Mouse (Mus musculus) thymus, adult 2 months (tissue): ENCODE results near the gene Csta1.

Source experiments
- CTCF ChIP-seq: fragments of 200-500 bp; IDR thresholded peaks from 2 replicates; pipeline ENCODE4 v1.5.1; 2012; ENCODE audit warnings: mild to moderate bottlenecking, control low read depth, low read length, moderate library complexity, borderline replicate concordance; ENCODE audit not compliant: control insufficient read depth, poor library complexity, insufficient read depth; ENCODE audit errors: extremely low read depth
- POLR2A ChIP-seq: fragments of 200-500 bp; IDR thresholded peaks from 2 replicates; pipeline ENCODE4 v1.6.1; 2012; ENCODE audit warnings: mild to moderate bottlenecking, low read length, control low read depth, moderate library complexity; ENCODE audit not compliant: control insufficient read depth, poor library complexity, insufficient read depth; ENCODE audit errors: extremely low read depth

- TF ChIP-seq CTCF (no peak), POLR2A (no peak)
Observed at GRCm38 (mm10) chr16:36090785-36091509, 40.1 kb downstream of the Csta1 start.
